Mouse (Mus musculus) cerebellum, postnatal 25 days (tissue): ENCODE data around the gene Cst3.

Experiments
- DNase-seq, 2 experiments: peaks; one replicate each; pipeline ENCODE4 v3.0.0; 2021; ENCODE audit warnings: mixed read lengths in 2 of 2

Cst3 gene

GRCm38 (mm10) chr2:148875335-148875811 lies at the start of gene Cst3:
Gene Cst3, minus strand, starts transcription at chr2:148875692.
- peak; percentile 86 to 92 for DNase-seq

DNA sequence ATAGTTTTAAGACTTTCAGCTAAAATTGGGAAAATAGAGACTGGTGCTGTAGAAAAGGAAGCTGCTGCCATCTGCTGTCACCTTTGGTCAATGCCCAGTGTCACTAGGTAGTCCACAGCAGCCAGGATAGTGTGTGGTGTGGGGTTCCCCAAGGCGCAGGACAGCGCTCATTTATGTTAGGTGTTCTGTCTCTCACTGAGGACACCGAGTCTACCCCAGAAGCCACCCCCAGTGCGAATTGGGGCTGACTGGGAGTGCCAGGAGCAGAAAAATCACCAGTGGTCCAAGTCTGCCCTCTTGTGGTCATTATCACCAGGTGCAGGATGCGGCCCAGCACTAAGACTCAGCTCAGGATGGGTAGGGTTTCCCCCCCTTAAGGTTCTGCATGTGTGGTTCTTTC lies 26.8 kb upstream of the Cst3 start:
- peak; percentile 68 to 71 for DNase-seq

GRCm38 (mm10) chr2:148900305-148900704 lies 24.8 kb upstream of the Cst3 start:
- DNase-seq, result no peak

DNA sequence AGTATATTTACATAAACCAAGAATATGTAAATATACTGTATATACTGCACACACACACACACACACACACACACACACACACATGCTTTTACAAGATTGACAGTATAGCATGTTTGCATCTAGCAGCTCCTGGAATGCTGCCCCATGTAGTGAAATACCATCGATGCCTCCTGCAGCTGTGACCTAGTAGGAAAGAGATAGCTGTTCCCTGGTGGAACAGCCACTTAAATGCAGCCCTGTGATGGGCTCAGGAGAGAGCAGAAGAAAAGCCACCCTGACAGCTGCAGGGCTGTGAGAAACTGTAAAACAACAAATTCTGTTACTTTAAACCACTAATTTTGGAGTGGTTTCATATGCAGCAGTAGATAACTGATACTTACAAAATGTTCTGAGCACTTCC lies 20.7 kb upstream of the Cst3 start:
- DNase-seq, result no peak

GRCm38 (mm10) chr2:148893107-148893506 lies 17.6 kb upstream of the Cst3 start:
- DNase-seq, result no peak

- DNase-seq, result no peak
Measured at GRCm38 (mm10) chr2:148890021-148890851, 14.7 kb upstream of the Cst3 start.

DNA sequence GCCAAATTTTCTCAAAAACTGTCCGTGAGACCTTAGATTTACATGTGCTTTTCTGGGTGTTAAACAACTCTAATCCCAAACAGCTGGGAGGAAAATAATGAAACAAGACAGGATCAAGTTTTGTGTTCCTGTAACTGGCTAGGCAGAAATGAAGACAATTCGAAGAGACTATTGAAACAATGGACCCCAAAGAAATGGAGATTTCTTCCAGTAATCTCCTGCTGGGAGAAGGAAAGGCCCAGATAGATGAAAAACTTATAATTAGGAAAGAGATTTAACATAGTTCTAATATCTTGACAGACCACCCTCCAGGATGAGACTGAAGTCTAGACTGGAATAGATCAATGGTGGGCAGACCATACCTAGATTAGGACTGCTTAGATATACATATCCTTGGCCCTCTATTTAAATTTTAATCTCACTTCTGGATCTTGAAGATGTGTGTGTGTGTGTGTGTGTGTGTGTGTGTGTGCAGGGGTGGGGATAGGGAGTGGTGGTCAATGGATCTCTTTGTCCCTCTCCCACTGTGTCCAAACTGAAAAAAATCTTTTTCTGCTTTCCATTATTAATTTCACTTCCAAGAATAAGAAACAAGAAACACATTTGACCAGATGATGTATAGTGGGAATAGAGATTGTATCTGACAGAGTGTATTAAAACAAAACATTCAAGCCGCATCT lies 14.0 kb upstream of the Cst3 start:
- no peak for DNase-seq

- no peak for DNase-seq
Measured at GRCm38 (mm10) chr2:148888872-148889271, 13.4 kb upstream of the Cst3 start.

DNA sequence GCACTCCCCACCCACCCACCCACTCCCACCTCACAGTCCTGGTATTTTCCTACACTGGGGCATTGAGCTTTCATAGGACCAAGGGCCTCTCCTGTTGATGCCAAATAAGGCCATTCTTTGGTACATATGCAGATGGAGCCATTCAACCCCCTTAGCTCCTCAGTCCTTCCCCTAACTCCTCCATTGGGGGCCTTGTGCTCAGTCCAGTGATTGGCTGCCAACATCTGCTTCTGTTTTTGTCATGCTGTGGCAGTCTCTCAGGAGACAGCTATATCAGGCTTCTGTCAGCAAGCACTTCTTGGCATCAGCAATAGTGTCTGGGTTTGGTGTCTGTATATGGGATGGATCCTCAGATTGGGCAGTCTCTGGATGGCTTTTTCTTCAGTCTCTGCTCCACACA lies 9.2 kb upstream of the Cst3 start:
- DNase-seq, result no peak

- no peak for DNase-seq
Measured at GRCm38 (mm10) chr2:148879199-148879598, 3.7 kb upstream of the Cst3 start.

DNA sequence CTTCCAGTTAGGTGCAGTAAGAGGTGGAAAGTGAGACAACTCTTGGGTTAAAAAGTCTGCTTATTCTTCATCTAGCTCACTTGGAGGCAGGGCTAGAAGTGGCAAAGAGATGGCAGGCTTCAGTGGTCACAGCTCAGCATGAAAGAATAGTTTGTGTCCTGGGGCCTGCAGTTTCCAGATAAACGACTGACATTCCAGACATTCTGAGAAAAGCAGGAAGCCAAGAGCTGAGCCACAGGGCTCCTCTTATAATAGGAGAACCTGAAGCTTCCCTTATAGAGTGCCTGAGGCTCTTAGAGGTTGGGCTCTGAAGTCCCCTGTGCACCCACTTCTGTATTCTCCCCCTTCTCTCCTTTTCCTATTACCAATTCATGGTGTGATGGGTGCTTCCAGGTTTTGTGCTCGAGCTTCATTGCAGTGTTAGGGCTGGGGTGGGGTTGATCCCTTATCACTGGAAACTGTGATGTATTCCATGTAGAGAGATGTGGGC lies 3.2 kb upstream of the Cst3 start:
- DNase-seq, result no peak

DNA sequence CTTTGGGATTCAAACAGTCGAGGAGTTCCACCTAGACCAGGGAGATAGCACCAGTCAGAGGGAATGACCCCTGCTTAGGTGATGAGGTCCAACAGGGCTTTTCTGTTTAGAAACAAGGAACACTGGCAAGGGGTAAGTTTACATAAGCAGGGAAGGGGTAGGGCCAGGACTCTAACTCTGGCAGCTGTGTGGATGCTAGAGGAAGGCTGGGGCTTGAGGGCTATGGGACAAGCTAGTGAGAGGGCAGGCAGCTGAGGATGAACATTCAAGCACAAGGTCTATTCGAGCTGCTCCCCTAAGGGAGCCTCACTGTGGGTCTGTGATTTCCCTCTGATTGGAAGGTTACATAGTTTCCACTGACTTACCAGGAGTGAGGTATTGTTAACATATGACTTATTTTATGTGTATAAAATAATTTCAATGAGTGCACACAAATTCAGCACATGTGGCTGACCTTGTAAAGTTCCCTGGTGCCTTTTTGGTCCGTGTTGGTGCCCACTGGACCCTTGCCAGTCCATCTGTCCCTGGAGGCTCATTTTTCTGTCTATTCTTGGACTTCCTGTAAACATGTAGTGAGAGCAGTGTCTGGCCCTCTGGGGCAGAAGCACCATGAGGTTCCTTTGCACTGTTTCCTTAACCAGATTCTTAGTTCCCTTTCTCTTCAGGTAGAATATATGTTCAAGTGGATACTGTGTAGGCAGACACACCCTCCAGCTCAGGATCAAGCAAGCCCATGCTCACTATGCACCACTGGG lies 1.7 kb upstream of the Cst3 start:
- DNase-seq, result peak in 1 of 2 experiments; percentile 14

GRCm38 (mm10) chr2:148874617-148875334 lies 716 bp downstream of the Cst3 start:
- DNase-seq, result peak; percentile 36 to 40

GRCm38 (mm10) chr2:148874224-148874616 lies 1.3 kb downstream of the Cst3 start:
- DNase-seq, result peak in 1 of 2 experiments; percentile 6

DNA sequence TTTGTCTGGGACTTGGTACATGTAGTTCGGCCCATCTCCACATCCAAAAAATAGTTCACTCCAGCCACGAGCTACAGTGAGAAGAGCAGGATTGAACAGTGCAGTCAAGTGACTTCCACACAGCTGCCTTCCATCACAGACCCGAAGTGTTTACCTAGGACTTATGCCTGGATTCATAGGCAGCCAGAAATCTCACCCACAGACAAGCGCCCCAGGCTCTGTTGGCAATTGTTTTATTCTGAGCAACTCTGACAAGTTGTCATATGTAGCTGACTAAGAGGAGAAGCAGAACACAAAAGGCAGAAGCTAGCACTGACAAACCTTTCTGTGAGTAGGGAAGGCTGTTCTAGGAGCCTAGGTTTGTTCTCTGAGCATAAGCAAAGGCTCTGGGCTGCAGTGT lies 2.6 kb downstream of the Cst3 start:
- DNase-seq, result no peak

DNA sequence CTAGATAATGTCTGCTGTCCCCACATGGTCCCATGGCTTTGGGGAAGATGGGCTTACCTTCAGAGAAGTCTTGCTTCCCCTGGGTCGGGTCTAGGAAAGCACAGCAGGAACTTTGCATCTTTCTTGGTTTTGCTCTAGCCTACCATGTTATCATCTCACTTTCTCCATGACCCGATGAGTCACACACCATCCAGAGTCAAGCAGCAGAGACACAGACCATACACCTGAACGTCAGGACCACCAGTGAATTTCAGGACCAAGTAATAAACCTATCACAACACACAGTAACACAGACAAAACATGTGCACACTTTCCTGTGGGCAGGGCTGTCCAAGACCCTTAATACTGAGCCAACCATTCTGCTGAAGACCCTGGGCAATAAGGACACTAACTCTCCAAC lies 5.0 kb downstream of the Cst3 start:
- DNase-seq, result no peak

DNA sequence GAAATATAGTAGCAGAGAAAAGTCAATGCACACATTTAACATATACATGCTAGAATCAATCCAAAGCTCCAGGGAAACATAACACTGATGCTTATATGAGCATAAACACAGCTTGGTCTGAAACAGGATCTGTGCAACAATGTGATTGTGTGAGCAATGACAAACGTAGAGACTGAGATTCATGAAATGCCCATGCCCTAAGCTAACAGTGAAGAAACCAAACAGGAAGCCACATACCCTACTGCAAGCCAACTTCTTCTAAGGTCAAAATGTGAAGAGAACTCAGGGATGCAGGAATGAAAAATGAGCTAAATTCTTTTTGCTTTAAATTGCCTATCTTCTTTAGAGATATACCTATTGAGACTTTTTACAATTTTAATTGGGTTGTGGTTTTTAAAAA lies 6.5 kb downstream of the Cst3 start:
- no peak for DNase-seq

GRCm38 (mm10) chr2:148864966-148865365 lies 10.5 kb downstream of the Cst3 start, which contains the start of gene 9230104L09Rik:
Gene 9230104L09Rik, minus strand, starts transcription at chr2:148865038.
- no peak for DNase-seq

DNA sequence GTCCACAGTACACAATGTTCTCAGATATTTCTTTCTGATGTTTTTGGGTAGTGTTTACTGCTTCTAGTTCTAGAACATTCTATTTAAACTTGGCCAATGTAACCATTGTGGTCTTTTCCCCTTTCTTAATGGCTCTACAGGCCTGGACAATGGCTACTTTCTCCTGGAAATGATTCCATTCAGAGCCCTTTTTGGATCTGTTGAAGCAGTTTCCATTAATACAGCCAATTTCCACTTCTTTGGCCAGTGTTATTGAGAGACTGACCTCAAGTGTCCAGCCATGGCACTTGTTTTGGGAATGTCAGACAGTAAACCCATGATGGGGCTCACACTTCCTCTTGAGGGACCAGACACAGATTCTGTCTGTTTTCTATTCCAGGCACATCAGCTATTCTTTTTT lies 13.8 kb downstream of the Cst3 start:
- DNase-seq, result no peak

- DNase-seq, result no peak
Measured at GRCm38 (mm10) chr2:148860993-148861392, 14.5 kb downstream of the Cst3 start.

DNA sequence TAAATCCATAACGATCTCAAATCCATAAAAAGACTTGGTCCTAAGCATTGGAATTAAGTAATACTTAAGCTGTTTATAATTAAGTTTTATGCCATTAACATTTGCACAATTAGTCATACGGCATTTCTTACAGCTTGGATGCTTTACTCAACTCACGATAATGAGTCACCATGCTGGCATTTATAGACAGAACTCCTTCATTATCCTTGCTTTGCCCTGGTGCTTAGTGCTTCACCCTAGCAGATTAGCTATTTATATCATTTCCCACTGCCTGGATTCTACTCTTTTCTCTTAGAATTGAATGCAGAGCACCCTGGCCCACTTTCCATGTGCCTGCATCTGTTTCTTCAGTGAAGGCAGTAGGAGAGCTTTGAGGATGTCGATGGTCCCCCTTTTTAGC lies 18.0 kb downstream of the Cst3 start:
- DNase-seq, result no peak

DNA sequence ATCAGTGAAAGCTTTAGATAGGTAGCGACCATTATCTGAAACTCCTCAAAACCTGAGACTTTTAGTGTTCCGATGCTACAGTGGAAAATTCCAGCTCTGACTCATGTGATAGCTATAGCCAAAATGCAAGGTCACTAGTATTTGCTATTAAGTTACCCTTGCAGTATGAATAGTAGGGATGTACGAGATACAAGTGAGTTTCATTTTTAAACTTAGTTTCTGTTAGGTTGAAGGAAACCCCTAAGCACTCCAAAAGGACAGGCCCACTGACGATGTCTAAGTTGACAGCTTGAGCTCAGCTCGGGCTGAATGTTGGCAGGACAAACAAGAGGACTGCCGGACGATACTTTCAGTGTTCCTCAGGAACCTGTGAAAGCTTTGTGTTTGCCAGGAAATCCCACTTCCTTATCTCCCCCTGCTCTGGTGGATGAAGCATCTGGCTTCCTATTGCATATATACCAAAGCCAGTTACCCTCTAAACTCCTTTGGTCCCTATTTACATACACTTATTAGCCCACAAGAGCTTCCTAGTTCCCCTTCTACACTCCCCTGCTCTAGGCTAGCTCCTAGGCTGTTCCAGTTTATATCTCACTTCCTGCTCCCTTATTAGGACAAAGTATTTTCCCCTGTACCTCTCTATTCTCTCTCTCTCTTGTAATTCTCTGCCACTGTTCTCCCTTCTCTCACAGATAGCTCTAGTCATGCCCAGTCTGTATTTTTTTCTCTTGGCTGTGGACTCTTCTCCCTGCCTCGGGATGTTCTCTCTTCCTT lies 18.7 kb downstream of the Cst3 start:
- DNase-seq, result no peak
